Mouse (Mus musculus) brain, embryonic 14.5 days (tissue): ENCODE data around the gene Pth2. TPM values are rescaled to one million over a fixed set of nuclear protein-coding genes. Genes with fewer than 3 reads are reported as not detected.

Experiments used
- DNase-seq: peaks from one replicate; pipeline ENCODE4 v3.0.0-alpha.2; 2011; ENCODE audit warnings: low read depth
- CTCF ChIP-seq: fragments of 200-500 bp; IDR thresholded peaks from 2 replicates; pipeline ENCODE4 v1.5.1; 2012; ENCODE audit warnings: inconsistent platforms, mild to moderate bottlenecking, moderate library complexity, borderline replicate concordance; ENCODE audit not compliant: insufficient read depth, insufficient read length; ENCODE audit errors: extremely low read depth
- POLR2A ChIP-seq: fragments of 200-500 bp; IDR thresholded peaks from 2 replicates; pipeline ENCODE4 v1.6.1; 2012; ENCODE audit warnings: mild to moderate bottlenecking, inconsistent platforms, borderline replicate concordance; ENCODE audit not compliant: poor library complexity, insufficient read depth, insufficient read length, severe bottlenecking; ENCODE audit errors: extremely low read depth
- polyA plus RNA-seq: library from polyadenylated mRNA; depleted of rRNA; stranded (reverse); fragments of >200 nt; gene quantifications from 2 replicates; pipeline ENCODE4 v1.2.3, GENCODE M21; 2012; rRNA removed

Pth2 gene
- 0.25 and 0.30 TPM in 2 replicates for polyA plus RNA-seq

DNA sequence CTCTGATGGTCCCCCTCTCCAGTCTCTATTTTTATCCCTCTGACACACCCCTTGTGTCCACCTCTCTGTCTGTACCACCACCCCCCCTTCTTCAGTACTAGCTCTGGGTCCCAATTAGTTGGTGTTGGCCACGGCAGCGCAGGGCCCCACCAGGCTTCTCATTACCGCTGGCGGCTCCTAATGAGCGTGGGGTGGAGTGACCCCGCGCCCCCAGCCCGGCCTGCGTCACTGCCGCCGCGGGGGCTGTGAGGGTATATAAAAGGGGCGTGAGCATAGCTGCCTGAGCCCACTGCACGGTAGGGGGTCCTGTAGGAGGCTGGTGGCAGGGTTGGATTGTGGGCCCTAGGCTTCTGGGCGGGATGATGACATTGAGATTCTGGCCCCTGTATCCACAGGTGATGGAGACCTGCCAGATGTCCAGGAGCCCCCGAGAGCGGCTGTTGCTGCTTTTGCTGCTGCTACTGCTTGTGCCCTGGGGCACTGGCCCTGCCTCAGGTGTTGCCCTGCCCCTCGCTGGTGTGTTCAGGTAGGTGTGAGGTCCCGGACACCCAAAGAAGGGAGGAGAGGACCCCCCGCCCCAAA lies at the start of gene Pth2:
Gene Pth2, plus strand, starts transcription at position 100 of the 582 bp plus-strand sequence.
- TF ChIP-seq CTCF (no peak), POLR2A (no peak)
- no peak for DNase-seq

DNA sequence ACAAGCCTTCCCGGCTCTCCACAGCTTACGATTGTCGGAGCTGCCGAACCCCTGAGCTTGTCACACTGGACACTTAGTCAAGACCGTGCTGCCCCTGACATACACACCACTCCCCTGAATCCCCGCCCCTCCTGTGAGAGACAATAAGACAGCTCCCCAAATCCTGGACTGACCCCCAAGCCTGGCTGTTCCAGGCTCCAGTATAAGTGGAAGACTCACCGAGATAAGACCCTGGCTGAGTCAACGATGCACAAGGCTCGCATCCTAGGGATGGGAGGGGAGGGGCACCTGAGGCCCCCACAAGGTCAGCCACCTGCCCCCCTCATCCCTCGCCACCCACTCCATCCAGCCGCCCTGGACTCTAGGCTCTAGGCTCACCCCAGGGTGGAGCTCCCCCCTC lies 48.9 kb upstream of the Pth2 start:
- DNase-seq = no peak
- TF ChIP-seq POLR2A = no peak
- TF ChIP-seq CTCF = no peak

DNA sequence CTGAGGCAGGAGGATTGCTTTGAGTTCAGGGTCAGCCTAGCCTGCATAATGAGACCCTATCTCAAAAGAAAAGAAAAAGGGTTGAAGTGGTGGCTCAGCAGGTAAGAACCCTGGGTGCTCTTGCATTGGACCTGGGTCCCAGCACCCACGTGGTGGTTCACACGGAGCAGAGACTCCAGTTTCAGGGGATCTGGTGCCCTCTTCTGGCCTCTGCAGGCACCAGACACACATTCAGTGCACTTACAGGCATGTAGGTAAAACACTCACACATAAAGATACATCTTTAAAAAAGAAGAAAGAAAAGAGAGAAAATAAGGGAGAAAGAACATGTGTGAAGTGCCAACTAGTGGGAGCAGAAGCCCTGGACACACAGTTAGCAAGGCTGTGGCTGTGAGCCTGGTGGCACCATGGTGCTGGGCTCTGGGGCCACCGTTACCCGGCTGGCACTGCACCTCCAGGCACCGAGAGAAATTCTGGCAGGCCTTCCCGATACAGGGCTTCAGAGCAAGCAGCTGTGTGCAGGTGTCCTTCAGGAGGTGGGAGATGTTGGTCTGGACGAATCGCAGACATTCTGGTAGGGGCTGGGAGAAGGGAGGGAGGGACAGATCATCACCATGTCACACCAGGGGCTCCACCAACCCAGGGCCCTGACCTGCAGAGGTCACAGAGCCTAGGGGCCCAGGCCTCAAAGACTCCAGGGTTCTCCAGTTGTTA lies 47.2 kb upstream of the Pth2 start:
- no peak for TF ChIP-seq CTCF
- no peak for TF ChIP-seq POLR2A
- DNase-seq = no peak

GRCm38 (mm10) chr7:45134544-45135026 lies 46.2 kb upstream of the Pth2 start:
- DNase-seq = no peak
- no peak for TF ChIP-seq CTCF
- TF ChIP-seq POLR2A = no peak

- no peak for DNase-seq
- no peak for TF ChIP-seq POLR2A
- TF ChIP-seq CTCF = no peak
Observed at GRCm38 (mm10) chr7:45135370-45135769, 45.4 kb upstream of the Pth2 start.

DNA sequence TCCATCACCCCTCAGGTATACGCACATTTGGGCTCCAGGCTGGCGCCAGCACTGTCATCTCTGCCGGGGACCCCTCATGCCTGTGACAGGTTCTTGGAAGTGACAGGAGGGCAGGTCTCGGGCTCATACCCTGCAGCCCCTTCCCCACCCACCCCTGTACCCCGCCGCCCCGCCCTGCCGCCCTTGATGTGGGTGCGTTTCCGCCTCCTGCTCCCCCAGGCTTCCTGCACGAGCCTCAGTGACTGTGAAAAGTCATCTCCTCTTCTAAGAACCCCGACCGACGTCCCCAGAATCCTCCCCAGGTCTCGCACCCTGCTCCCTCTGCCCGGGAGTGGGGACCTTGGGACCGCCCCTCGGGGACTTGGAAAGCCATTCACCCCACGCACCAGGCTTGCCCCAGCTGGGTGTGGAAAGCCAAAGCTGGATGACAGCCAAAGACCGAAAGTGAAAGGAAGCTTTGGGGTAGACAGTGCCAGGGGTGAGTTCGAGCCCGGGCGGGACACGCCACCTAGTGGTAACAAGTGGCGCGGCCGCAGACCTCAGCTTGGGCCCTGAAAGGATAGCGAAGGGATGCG lies 44.7 kb upstream of the Pth2 start, which contains the start of the genes Gm45713 and Flt3l:
Gene Gm45713, minus strand, starts transcription at position 239 of the 575 bp plus-strand sequence.
Gene Flt3l, minus strand, starts transcription at position 440 of the 575 bp plus-strand sequence.
- no peak for TF ChIP-seq POLR2A
- peak; percentile 97 for TF ChIP-seq CTCF
- DNase-seq = peak; percentile 85

GRCm38 (mm10) chr7:45137171-45138006 lies 43.4 kb upstream of the Pth2 start:
- TF ChIP-seq POLR2A = no peak

GRCm38 (mm10) chr7:45138403-45138802 lies 42.4 kb upstream of the Pth2 start:
- TF ChIP-seq CTCF = no peak
- TF ChIP-seq POLR2A = no peak
- DNase-seq = no peak

More at GRCm38 (mm10) chr7:45137171-45138006, 43.4 kb upstream of the Pth2 start:
- no peak for DNase-seq

DNA sequence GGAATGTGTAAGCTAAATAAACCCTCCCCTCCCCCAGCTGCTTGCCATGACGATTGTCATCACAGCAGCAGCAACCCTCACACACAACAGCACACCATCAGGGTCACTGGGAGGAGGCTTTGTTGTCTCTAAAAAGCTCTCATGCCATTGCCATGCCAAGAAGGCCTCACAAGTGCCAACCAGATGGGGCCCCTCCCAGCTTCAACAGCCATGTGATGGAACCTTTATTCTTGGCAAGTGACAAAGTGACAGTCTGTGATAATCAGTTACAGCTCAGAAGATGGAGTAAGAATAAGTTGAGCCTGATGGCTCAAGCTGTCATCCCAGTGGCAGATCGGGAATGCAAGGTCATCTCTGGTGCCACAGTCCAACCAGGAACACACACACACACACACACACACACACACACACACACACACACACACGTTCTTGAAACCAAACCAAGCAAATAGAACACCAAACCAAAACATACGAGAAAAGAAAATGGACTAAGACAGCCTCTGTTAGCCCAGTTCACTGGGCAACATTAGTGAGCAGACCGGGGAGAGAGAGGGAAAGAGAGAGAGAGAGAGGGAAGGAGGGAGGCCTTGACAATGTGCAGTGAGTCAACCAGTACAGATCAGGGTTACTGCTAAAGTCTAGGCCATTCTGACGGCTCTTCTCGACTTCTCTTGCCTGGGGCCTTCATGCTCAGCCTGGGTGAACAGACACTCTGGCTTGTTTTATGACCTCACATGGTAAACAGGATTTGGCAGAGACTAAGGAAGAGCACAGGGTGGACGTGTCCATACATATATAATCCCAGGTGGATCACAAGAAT lies 40.7 kb upstream of the Pth2 start:
- TF ChIP-seq POLR2A (no peak), CTCF (no peak)
- DNase-seq = peak; percentile 60

- no peak for DNase-seq
- TF ChIP-seq CTCF = no peak
- TF ChIP-seq POLR2A = no peak
Observed at GRCm38 (mm10) chr7:45141319-45141718, 39.5 kb upstream of the Pth2 start.
